Mouse (Mus musculus): ENCODE results near the gene Nek9. TPM values are rescaled to one million over a fixed set of nuclear protein-coding genes. Genes with fewer than 3 reads are reported as not detected.

Nek9 gene
- polyA plus RNA-seq, 1 experiment = 24.1 TPM

GRCm38 (mm10) chr12:85305247-85305892, 33.8 kb downstream of the Nek9 start:
- TF ChIP-seq GATA1 (IDR thresholded peaks at IDR 0.05; ENCODE audit: low read length) = no peak

- no peak for TF ChIP-seq GATA1 (IDR thresholded peaks at IDR 0.05; ENCODE audit: low read length)
Measured at GRCm38 (mm10) chr12:85304725-85305124, 34.4 kb downstream of the Nek9 start.

- no peak for TF ChIP-seq GATA1 (IDR thresholded peaks at IDR 0.05; ENCODE audit: low read length)
Measured at GRCm38 (mm10) chr12:85303256-85303655, 35.9 kb downstream of the Nek9 start.

GRCm38 (mm10) chr12:85298835-85299180, 40.4 kb downstream of the Nek9 start:
- TF ChIP-seq GATA1 (IDR thresholded peaks at IDR 0.05; ENCODE audit: low read length) = no peak

- no peak for TF ChIP-seq GATA1 (IDR thresholded peaks at IDR 0.05; ENCODE audit: low read length)
Measured at GRCm38 (mm10) chr12:85298127-85298834, 40.9 kb downstream of the Nek9 start.

GRCm38 (mm10) chr12:85297345-85297997, 41.7 kb downstream of the Nek9 start:
- TF ChIP-seq GATA1 (IDR thresholded peaks at IDR 0.05; ENCODE audit: low read length) = no peak

- TF ChIP-seq GATA1 (IDR thresholded peaks at IDR 0.05; ENCODE audit: low read length) = no peak
Measured at GRCm38 (mm10) chr12:85296915-85297314, 42.2 kb downstream of the Nek9 start.

GRCm38 (mm10) chr12:85295506-85295905, 43.7 kb downstream of the Nek9 start:
- TF ChIP-seq GATA1 (IDR thresholded peaks at IDR 0.05; ENCODE audit: low read length) = no peak

GRCm38 (mm10) chr12:85292906-85293305, 46.3 kb downstream of the Nek9 start:
- TF ChIP-seq GATA1 (IDR thresholded peaks at IDR 0.05; ENCODE audit: low read length) = no peak

GRCm38 (mm10) chr12:85292288-85292687, 46.9 kb downstream of the Nek9 start:
- no peak for TF ChIP-seq GATA1 (IDR thresholded peaks at IDR 0.05; ENCODE audit: low read length)

- TF ChIP-seq GATA1 (IDR thresholded peaks at IDR 0.05; ENCODE audit: low read length) = no peak
Measured at GRCm38 (mm10) chr12:85291541-85291940, 47.6 kb downstream of the Nek9 start.

GRCm38 (mm10) chr12:85290633-85291032, 48.5 kb downstream of the Nek9 start:
- TF ChIP-seq GATA1 (IDR thresholded peaks at IDR 0.05; ENCODE audit: low read length) = no peak

- no peak for TF ChIP-seq GATA1 (IDR thresholded peaks at IDR 0.05; ENCODE audit: low read length)
Measured at GRCm38 (mm10) chr12:85289157-85290000, 49.8 kb downstream of the Nek9 start.

- TF ChIP-seq GATA1 (IDR thresholded peaks at IDR 0.05; ENCODE audit: low read length) = no peak
Measured at GRCm38 (mm10) chr12:85288486-85289156, 50.5 kb downstream of the Nek9 start, which contains the start of gene Zc2hc1c. TSS of gene Zc2hc1c (plus strand) at chr12:85288591.
